Mouse (Mus musculus): ENCODE measurements around the gene Hnrnpa0.

- TF ChIP-seq CTCF (IDR thresholded peaks at IDR 0.05; ENCODE audit: extremely low read depth, insufficient read depth, insufficient read length, insufficient replicate concordance) = no peak
- TF ChIP-seq POLR2A (IDR thresholded peaks at IDR 0.05; ENCODE audit: low read depth, low read length) = no peak
Measured at GRCm38 (mm10) chr13:58127766-58128361, 492 bp downstream of the Hnrnpa0 start.
